Mouse (Mus musculus) liver, embryonic 14.5 days (tissue): ENCODE results near the gene Afap1. TPM values are rescaled to one million over a fixed set of nuclear protein-coding genes. Genes with fewer than 3 reads are reported as not detected.

Experiments
- ATAC-seq: fragments of 200-750 bp; cut with Nextera tagmentation; 2 replicates; pipeline ENCODE4 v1.8.0; 2017; ENCODE audit warnings: moderate number of reproducible peaks, mild to moderate bottlenecking, moderate library complexity; ENCODE audit not compliant: insufficient read depth
- DNase-seq, 3 experiments: peaks; one replicate each; pipeline ENCODE4 v3.0.0-alpha.2; 2012 to 2013; ENCODE audit warnings: low read depth in 3 of 3, low spot score in 3 of 3
- H3K27ac ChIP-seq: fragments of 300-500 bp; sonication (generic); 2 replicates; pipeline ENCODE4 v1.5.1; 2014; ENCODE audit warnings: moderate library complexity, mild to moderate bottlenecking, control low read depth, inconsistent platforms
- H3K27me3 ChIP-seq: fragments of 300-500 bp; sonication (generic); 2 replicates; pipeline ENCODE4 v1.6.1; 2014; ENCODE audit warnings: mild to moderate bottlenecking, low read length, moderate library complexity; ENCODE audit not compliant: control insufficient read depth, insufficient read depth
- H3K36me3 ChIP-seq: fragments of 300-500 bp; sonication (generic); replicated peaks from 2 replicates; pipeline ENCODE4 v1.6.1; 2014; ENCODE audit warnings: low read depth; ENCODE audit not compliant: control insufficient read depth, insufficient read depth
- H3K4me1 ChIP-seq, 2 experiments: fragments of 200-500 bp in 1 of 2; fragments of 300-500 bp in 1 of 2; sonication (generic) in 1 of 2; replicated peaks; 2 replicates each; pipeline ENCODE4 v1.6.1; 2012 to 2014; ENCODE audit warnings: antibody characterized with exemption in 1 of 2, inconsistent platforms in 1 of 2, low read length in 1 of 2; ENCODE audit not compliant: control insufficient read depth in 2 of 2, insufficient read depth in 2 of 2
- H3K4me2 ChIP-seq: fragments of 300-500 bp; sonication (generic); 2 replicates; pipeline ENCODE4 v1.6.1; 2014; ENCODE audit warnings: low read depth, mild to moderate bottlenecking, control low read depth, moderate library complexity
- H3K4me3 ChIP-seq, 2 experiments: fragments of 200-500 bp in 1 of 2; fragments of 300-500 bp in 1 of 2; sonication (generic) in 1 of 2; 2 replicates each; pipeline ENCODE4 v1.5.1; 2012 to 2014; ENCODE audit warnings: low read depth in 2 of 2, low read length in 2 of 2, mild to moderate bottlenecking in 2 of 2, control low read depth in 1 of 2, inconsistent platforms in 1 of 2, moderate library complexity in 1 of 2; ENCODE audit not compliant: insufficient read depth in 1 of 2
- H3K9ac ChIP-seq: fragments of 300-500 bp; sonication (generic); replicated peaks from 2 replicates; pipeline ENCODE4 v1.6.1; 2014; ENCODE audit warnings: mild to moderate bottlenecking, control low read depth, moderate library complexity
- H3K9me3 ChIP-seq: fragments of 300-500 bp; sonication (generic); 2 replicates; pipeline ENCODE4 v1.6.1; 2016; ENCODE audit warnings: low read length, mixed read lengths; ENCODE audit not compliant: control insufficient read depth
- CTCF ChIP-seq: IDR thresholded peaks from 2 replicates; pipeline ENCODE4 v1.5.1; 2016; ENCODE audit warnings: antibody characterized with exemption, low read depth, control low read depth
- EP300 ChIP-seq: IDR thresholded peaks from 2 replicates; pipeline ENCODE4 v1.6.1; 2016; ENCODE audit warnings: antibody characterized with exemption, low read depth
- WGBS: fragments of 180-500 bp; shearing (Covaris S2); extraction: QIAGEN DNeasy Blood & Tissue Kit; methylation state at CpG from one replicate; pipeline ENCODE4 v1.1.7; 2014; ENCODE audit not compliant: insufficient replicate concordance; 5-methylcytosine and 5-hydroxymethylcytosine counted together
- polyA plus RNA-seq, 2 experiments: library from polyadenylated mRNA; depleted of rRNA in 1 of 2; stranded (reverse) in 1 of 2; unstranded in 1 of 2; fragments of >200 nt; fragmentation: Nextera tagmentation in 1 of 2; extraction: Ambion mirVana in 1 of 2; gene quantifications; 2 replicates each; pipeline versions ENCODE4 v1.2.1 to v1.2.3; 2012 to 2014

Afap1 gene
- polyA plus RNA-seq, 2 experiments = 0.58 to 0.76 TPM

- H3K9me3 ChIP-seq = no peaks in the 10 kb centered on the region
- no peak overlapping the region for H3K27ac ChIP-seq
- H3K9ac ChIP-seq = no peak overlapping the region
- DNase-seq (no peak), ATAC-seq (no peak)
- no peak overlapping the region for H3K4me2 ChIP-seq
- no peaks in the 10 kb centered on the region for H3K4me1 ChIP-seq
- H3K4me3 ChIP-seq = no peak overlapping the region
- WGBS = 42% methylated on average over 12 of the region's 12 CpGs
- no peak for TF ChIP-seq CTCF
- TF ChIP-seq EP300 = no peak
- H3K36me3 ChIP-seq = no peaks in the 10 kb centered on the region
- H3K27me3 ChIP-seq = no peaks in the 10 kb centered on the region
Observed at GRCm38 (mm10) chr5:35970380-35971105, 77.4 kb downstream of the Afap1 start.

GRCm38 (mm10) chr5:35971841-35972578, 78.9 kb downstream of the Afap1 start:
- TF ChIP-seq EP300 = no peak
- peak; percentile 88 for TF ChIP-seq CTCF
- no peak overlapping the region for H3K27ac ChIP-seq
- no peaks in the 10 kb centered on the region for H3K27me3 ChIP-seq
- no peak overlapping the region for H3K9ac ChIP-seq
- ATAC-seq (no peak), DNase-seq (peak; percentile 23 to 28 (median 26))
- H3K4me2 ChIP-seq = no peak overlapping the region
- no peaks in the 10 kb centered on the region for H3K4me1 ChIP-seq
- no peaks in the 10 kb centered on the region for H3K36me3 ChIP-seq
- H3K9me3 ChIP-seq = no peaks in the 10 kb centered on the region
- 48% methylated on average over 10 of the region's 10 CpGs for WGBS
- no peak overlapping the region for H3K4me3 ChIP-seq

- Histone ChIP-seq H3K36me3 (no peaks in the 10 kb centered on the region), H3K4me1 (no peaks in the 10 kb centered on the region), H3K9ac (no peak overlapping the region), H3K4me2 (no peak overlapping the region), H3K27me3 (no peaks in the 10 kb centered on the region), H3K27ac (no peak overlapping the region), H3K9me3 (no peaks in the 10 kb centered on the region), H3K4me3 (no peak overlapping the region)
- DNase-seq (no peak), ATAC-seq (no peak)
- WGBS = 62% methylated on average over 7 of the region's 7 CpGs
- TF ChIP-seq EP300 (no peak), CTCF (no peak)
Observed at GRCm38 (mm10) chr5:35972739-35973138, 79.6 kb downstream of the Afap1 start.

- no peaks in the 10 kb centered on the region for H3K4me1 ChIP-seq
- no peaks in the 10 kb centered on the region for H3K9me3 ChIP-seq
- ATAC-seq (no peak), DNase-seq (no peak)
- WGBS = 61% methylated on average over 12 of the region's 12 CpGs
- no peak overlapping the region for H3K4me3 ChIP-seq
- no peak for TF ChIP-seq CTCF
- no peak for TF ChIP-seq EP300
- no peaks in the 10 kb centered on the region for H3K27me3 ChIP-seq
- H3K9ac ChIP-seq = no peak overlapping the region
- no peak overlapping the region for H3K27ac ChIP-seq
- no peaks in the 10 kb centered on the region for H3K36me3 ChIP-seq
- H3K4me2 ChIP-seq = no peak overlapping the region
Observed at GRCm38 (mm10) chr5:35973800-35974199, 80.7 kb downstream of the Afap1 start.

GRCm38 (mm10) chr5:35974265-35974664, 81.1 kb downstream of the Afap1 start:
- TF ChIP-seq EP300 (no peak), CTCF (no peak)
- no peak overlapping the region for H3K9ac ChIP-seq
- H3K27ac ChIP-seq = no peak overlapping the region
- no peaks in the 10 kb centered on the region for H3K27me3 ChIP-seq
- WGBS = 78% methylated on average over 15 of the region's 15 CpGs
- H3K36me3 ChIP-seq = no peaks in the 10 kb centered on the region
- DNase-seq = no peak
- ATAC-seq = no peak
- H3K4me2 ChIP-seq = no peak overlapping the region
- no peaks in the 10 kb centered on the region for H3K9me3 ChIP-seq
- no peak overlapping the region for H3K4me3 ChIP-seq
- H3K4me1 ChIP-seq = no peaks in the 10 kb centered on the region
